Mouse (Mus musculus): ENCODE measurements around the gene Ninj2. TPM values are rescaled to one million over a fixed set of nuclear protein-coding genes. Genes with fewer than 3 reads are reported as not detected.
"Not testable (repeated sequence)": the region's sequence is repeated elsewhere in the genome, so short reads cannot be mapped to it uniquely, and the experiment has no call there.

The Ninj2 gene
- not detected for total RNA-seq (2021)
- long read RNA-seq, experiment 1 = 0 reads
- long read RNA-seq, experiment 2, partial matches to known transcripts = 0 of 1 reads
- long read RNA-seq, experiment 2, other reads (novel, unspliced or antisense) = 1 of 1 reads

- intact Hi-C loops (cut with DNase I) = no loop called here
- DNase-seq = no peak
Observed at GRCm38 (mm10) chr6:120093100-120093499, at the start of gene Ninj2. Gene Ninj2 (plus strand): TSS chr6:120093350.

- intact Hi-C loops (cut with DNase I) = no loop called here
- DNase-seq = no peak
Observed at GRCm38 (mm10) chr6:120045406-120045805, 47.7 kb upstream of the Ninj2 start.

- intact Hi-C loops (cut with DNase I) = no loop called here
- no peak for DNase-seq
Observed at GRCm38 (mm10) chr6:120047705-120048292, 45.4 kb upstream of the Ninj2 start.

- intact Hi-C loops (cut with DNase I) = no loop called here
- DNase-seq = no peak
Observed at GRCm38 (mm10) chr6:120054412-120054811, 38.7 kb upstream of the Ninj2 start.

GRCm38 (mm10) chr6:120055666-120056540, 37.2 kb upstream of the Ninj2 start:
- DNase-seq = peak in 1 of 2 experiments; percentile 29
- intact Hi-C loops (cut with DNase I) = loop anchor here (5.0 kb wide), 1 partner anchor 51 kb away; no protein-coding TSS in a partner anchor

GRCm38 (mm10) chr6:120062934-120063333, 30.2 kb upstream of the Ninj2 start:
- intact Hi-C loops (cut with DNase I) = no loop called here

GRCm38 (mm10) chr6:120064627-120065026, 28.5 kb upstream of the Ninj2 start:
- intact Hi-C loops (cut with DNase I) = no loop called here
- DNase-seq = no peak

More at GRCm38 (mm10) chr6:120062934-120063333, 30.2 kb upstream of the Ninj2 start:
- no peak for DNase-seq

GRCm38 (mm10) chr6:120065552-120066177, 27.5 kb upstream of the Ninj2 start:
- intact Hi-C loops (cut with DNase I) = no loop called here
- DNase-seq = no peak

GRCm38 (mm10) chr6:120069546-120069945, 23.6 kb upstream of the Ninj2 start:
- DNase-seq = no peak
- intact Hi-C loops (cut with DNase I) = no loop called here

- no peak for DNase-seq
Observed at GRCm38 (mm10) chr6:120072630-120073029, 20.5 kb upstream of the Ninj2 start.

GRCm38 (mm10) chr6:120076619-120077450, 16.3 kb upstream of the Ninj2 start:
- DNase-seq = no peak
- intact Hi-C loops (cut with DNase I) = no loop called here

More at GRCm38 (mm10) chr6:120072630-120073029, 20.5 kb upstream of the Ninj2 start:
- intact Hi-C loops (cut with DNase I) = no loop called here

- DNase-seq = no peak
- intact Hi-C loops (cut with DNase I) = no loop called here
Observed at GRCm38 (mm10) chr6:120079547-120079946, 13.6 kb upstream of the Ninj2 start.

- intact Hi-C loops (cut with DNase I) = no loop called here
Observed at GRCm38 (mm10) chr6:120081516-120081915, 11.6 kb upstream of the Ninj2 start.

GRCm38 (mm10) chr6:120082251-120082950, 10.7 kb upstream of the Ninj2 start:
- no peak for DNase-seq
- intact Hi-C loops (cut with DNase I) = no loop called here

More at GRCm38 (mm10) chr6:120081516-120081915, 11.6 kb upstream of the Ninj2 start:
- no peak for DNase-seq

GRCm38 (mm10) chr6:120082951-120083411, 10.2 kb upstream of the Ninj2 start:
- intact Hi-C loops (cut with DNase I) = no loop called here
- DNase-seq = no peak

GRCm38 (mm10) chr6:120083442-120083841, 9.7 kb upstream of the Ninj2 start:
- no peak for DNase-seq
- intact Hi-C loops (cut with DNase I) = no loop called here

- intact Hi-C loops (cut with DNase I) = no loop called here
- no peak for DNase-seq
Observed at GRCm38 (mm10) chr6:120084983-120085382, 8.2 kb upstream of the Ninj2 start.

- intact Hi-C loops (cut with DNase I) = no loop called here
- DNase-seq = no peak
Observed at GRCm38 (mm10) chr6:120085832-120086231, 7.3 kb upstream of the Ninj2 start.

GRCm38 (mm10) chr6:120087041-120087440, 6.1 kb upstream of the Ninj2 start:
- intact Hi-C loops (cut with DNase I); DNase-seq: not testable (repeated sequence)
